Mouse (Mus musculus): ENCODE data around the gene Hdx. TPM values are rescaled to one million over a fixed set of nuclear protein-coding genes. Genes with fewer than 3 reads are reported as not detected.

The Hdx gene
- polyA plus RNA-seq, 1 experiment = not detected

DNA sequence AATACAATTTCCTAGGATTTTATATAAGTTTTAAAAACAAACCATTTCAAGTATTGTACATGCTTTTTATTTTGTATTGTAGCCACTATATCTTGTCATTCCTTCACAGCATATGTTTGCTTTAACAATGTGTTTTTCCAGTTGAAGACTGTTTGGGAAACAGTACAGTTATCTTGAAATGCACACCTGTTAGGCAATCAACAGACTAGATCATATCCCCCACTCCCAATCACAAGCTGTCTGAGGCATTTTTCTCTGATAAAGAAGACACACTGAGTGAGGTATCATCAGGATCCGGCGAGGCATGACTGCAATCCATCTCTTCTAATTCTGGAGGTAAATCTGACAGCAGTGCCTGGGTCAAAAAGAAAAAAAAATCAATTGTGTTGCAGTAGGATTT is 119.8 kb downstream of the Hdx start:
- 93% methylated on average over 2 of the region's 2 CpGs for WGBS
- no peak overlapping the region for H3K4me3 ChIP-seq (ENCODE audit: insufficient read depth, low read depth, low read length)
- H3K4me1 ChIP-seq (ENCODE audit: control insufficient read depth, insufficient read depth, low read length) = no peaks in the 10 kb centered on the region
- TF ChIP-seq POLR2A (IDR thresholded peaks at IDR 0.05; ENCODE audit: insufficient read depth, low read depth, low read length) (no peak), CTCF (IDR thresholded peaks at IDR 0.05; ENCODE audit: insufficient read depth, low read depth, low read length) (no peak)
- no peak overlapping the region for H3K27ac ChIP-seq (ENCODE audit: insufficient read depth, low read depth, low read length)

- Histone ChIP-seq H3K4me3 (ENCODE audit: insufficient read depth, low read depth, low read length) (no peak within 1 kb of the TSS), H3K27ac (ENCODE audit: insufficient read depth, low read depth, low read length) (no peak within 1 kb of the TSS), H3K4me1 (ENCODE audit: control insufficient read depth, insufficient read depth, low read length) (peaks cover 2% of the 10 kb centered on the region; the same call in 1 of the 2 replicates)
- TF ChIP-seq POLR2A (IDR thresholded peaks at IDR 0.05; ENCODE audit: insufficient read depth, low read depth, low read length) = no peak
- TF ChIP-seq CTCF (IDR thresholded peaks at IDR 0.05; ENCODE audit: insufficient read depth, low read depth, low read length) = no peak
- WGBS = 84% methylated on average over 10 of the region's 10 CpGs
Measured at GRCm38 (mm10) chrX:111537859-111538258, 159.0 kb downstream of the Hdx start, which contains the start of gene Rps6ka6. TSS of gene Rps6ka6 (minus strand) at chrX:111537959.

Other genes with a start within 250 kb of the Hdx start
- not detected in 2 replicates for gene Rps6ka6, start 159.1 kb downstream of the Hdx start, polyA plus RNA-seq (2012; ENCODE audit: insufficient read depth, insufficient read length, low replicate concordance, missing spikeins)
- gene Gm45194, start 194.3 kb upstream of the Hdx start, polyA plus RNA-seq (2012; ENCODE audit: insufficient read depth, insufficient read length, low replicate concordance, missing spikeins) = not detected in 2 replicates